Mouse (Mus musculus): ENCODE data around the gene Sun5. TPM values are rescaled to one million over a fixed set of nuclear protein-coding genes. Genes with fewer than 3 reads are reported as not detected.

Sun5 gene
- polyA plus RNA-seq, 1 experiment from 2014 or later = not detected

Other genes starting within 250 kb of the Sun5 start
- gene Commd7, start 238.3 kb downstream of the Sun5 start, polyA plus RNA-seq (2015; fragmentation: Nextera tagmentation; extraction: Ambion mirVana) = 72.0 and 75.0 TPM in 2 replicates
- gene Dnmt3b, start 221.6 kb downstream of the Sun5 start, polyA plus RNA-seq (2015; fragmentation: Nextera tagmentation; extraction: Ambion mirVana) = 6.5 and 7.0 TPM in 2 replicates
- gene Dnmt3c, start 174.4 kb downstream of the Sun5 start, polyA plus RNA-seq (2015; fragmentation: Nextera tagmentation; extraction: Ambion mirVana) = 0.06 TPM in 1 of 2 replicates, not detected in the other
- 212 and 252 TPM in 2 replicates for gene Mapre1, start 129.8 kb downstream of the Sun5 start, polyA plus RNA-seq (2015; fragmentation: Nextera tagmentation; extraction: Ambion mirVana)
- 0.23 and 0.29 TPM in 2 replicates for gene Efcab8, start 91.2 kb downstream of the Sun5 start, polyA plus RNA-seq (2015; fragmentation: Nextera tagmentation; extraction: Ambion mirVana)
- not detected in 2 replicates for gene Bpifb2, start 4.0 kb upstream of the Sun5 start, polyA plus RNA-seq (2015; fragmentation: Nextera tagmentation; extraction: Ambion mirVana)
- not detected in 2 replicates for gene Bpifb6, start 29.3 kb upstream of the Sun5 start, polyA plus RNA-seq (2015; fragmentation: Nextera tagmentation; extraction: Ambion mirVana)
- not detected in 2 replicates for gene Bpifb3, start 47.1 kb upstream of the Sun5 start, polyA plus RNA-seq (2015; fragmentation: Nextera tagmentation; extraction: Ambion mirVana)
- gene Bpifb4, start 67.1 kb upstream of the Sun5 start, polyA plus RNA-seq (2015; fragmentation: Nextera tagmentation; extraction: Ambion mirVana) = not detected in 2 replicates
- not detected in 2 replicates for gene Bpifa6, start 103.9 kb upstream of the Sun5 start, polyA plus RNA-seq (2015; fragmentation: Nextera tagmentation; extraction: Ambion mirVana)
- not detected in 2 replicates for gene Bpifa2, start 137.2 kb upstream of the Sun5 start, polyA plus RNA-seq (2015; fragmentation: Nextera tagmentation; extraction: Ambion mirVana)

All from stomach, embryonic 16.5 days (tissue).